In the genomic region with DNA sequence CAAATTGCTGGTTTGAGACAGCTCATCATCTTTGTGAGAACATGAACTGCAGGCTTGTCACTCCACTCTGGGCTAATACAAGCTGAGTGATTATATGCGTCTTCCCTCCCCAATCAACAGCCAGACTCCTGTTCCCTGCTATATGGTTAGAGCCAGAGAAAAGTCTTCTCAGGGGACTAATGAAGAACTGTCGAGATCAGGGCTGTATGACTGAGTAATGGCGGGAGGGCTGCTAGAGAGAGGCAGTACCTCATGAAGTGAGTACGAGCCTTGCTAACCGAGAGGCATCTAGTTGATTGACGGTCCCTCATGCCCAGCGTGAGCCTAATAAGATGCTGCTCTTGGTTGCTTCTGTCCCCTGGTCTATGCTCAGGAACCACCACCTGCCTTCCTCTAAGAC, we compare ENCODE assay signal across 24 mouse cellular contexts. TPM values are rescaled to one million over a fixed set of nuclear protein-coding genes. Genes with fewer than 3 reads are reported as not detected.
"Had no signal": no experiment of that assay in that cellular context is flagged by ENCODE, and none has a peak within 500 bp of the region (broad histone marks: within the 10 kb centered on the region; RNA-seq: fewer than 3 reads in every experiment).

No protein-coding gene starts in this region.

- H3K4me1 ChIP-seq: limb, embryonic 15.5 days; liver, embryonic 12.5 days; stomach, embryonic 15.5 days had no signal

- H3K9me3 ChIP-seq: limb, embryonic 15.5 days; liver, embryonic 12.5 days; midbrain, embryonic 10.5 days; stomach, embryonic 15.5 days had no signal

- H3K9ac ChIP-seq: limb, embryonic 15.5 days; liver, embryonic 12.5 days; lung, embryonic 14.5 days; stomach, embryonic 15.5 days had no signal

- DNase-seq: kidney, adult 9 months; kidney, postnatal 36 days; layer of hippocampus, adult 9-11 months; layer of hippocampus, postnatal 36 days; lung, embryonic 14.5 days; lung, postnatal 10 days; lung, postnatal 4 days; midbrain, embryonic 14.5 days; right cerebral cortex, postnatal 14 days; thymus, adult 2 months; thymus, postnatal 36 days had no signal

- ATAC-seq: liver, embryonic 12.5 days had no signal

- H3K4me3 ChIP-seq: limb, embryonic 15.5 days; liver, embryonic 12.5 days; midbrain, embryonic 10.5 days; stomach, embryonic 15.5 days had no signal

- H3K4me2 ChIP-seq: limb, embryonic 15.5 days; liver, embryonic 12.5 days; lung, embryonic 14.5 days; stomach, embryonic 15.5 days had no signal

- H3K36me3 ChIP-seq: limb, embryonic 15.5 days; liver, embryonic 12.5 days; midbrain, embryonic 10.5 days; stomach, embryonic 15.5 days had no signal

- H3K27ac ChIP-seq: kidney, postnatal 0 days; limb, embryonic 15.5 days; liver, embryonic 12.5 days; midbrain, embryonic 10.5 days; stomach, embryonic 15.5 days had no signal

- H3K27me3 ChIP-seq: limb, embryonic 15.5 days; liver, embryonic 12.5 days; stomach, embryonic 15.5 days had no signal

RNA-seq across cellular contexts. Expression of gene Erich6b, which starts 19.1 kb away (rescaled TPM):
- total RNA-seq: layer of hippocampus, adult 18-20 months; layer of hippocampus, postnatal 36 days; left cerebral cortex, adult 8-10 months; left cerebral cortex, postnatal 25 days; megakaryocyte, adult 5-6 weeks; monocyte, adult 5-6 weeks had no signal
- polyA plus RNA-seq: limb, embryonic 11.5 days; limb, embryonic 15.5 days; liver, embryonic 12.5 days; liver, embryonic 16.5 days; lung, embryonic 14.5 days; midbrain, embryonic 10.5 days; midbrain, embryonic 14.5 days; spleen, adult 2 months; stomach, embryonic 15.5 days; thymus, adult 2 months had no signal

RNA-seq across cellular contexts. Expression of gene Spert, which starts 30.1 kb away (rescaled TPM):
- total RNA-seq: layer of hippocampus, adult 18-20 months; layer of hippocampus, postnatal 36 days; left cerebral cortex, adult 8-10 months; left cerebral cortex, postnatal 25 days; megakaryocyte, adult 5-6 weeks had no signal
- polyA plus RNA-seq: kidney, postnatal 0 days; limb, embryonic 11.5 days; limb, embryonic 15.5 days; liver, embryonic 12.5 days; liver, embryonic 16.5 days; lung, embryonic 14.5 days; midbrain, embryonic 10.5 days; midbrain, embryonic 14.5 days; stomach, embryonic 15.5 days had no signal
